Mouse (Mus musculus) left cerebral cortex, postnatal 14 days (tissue): ENCODE measurements at regions not wholly inside any gene's neighbourhood (a gene's known extent, or its start where the extent isn't known, plus 50 kb on each side); places are given as distances from the start of the nearest gene placed in this dataset.

Experiments
- DNase-seq, 2 experiments: peaks; one replicate each; pipeline ENCODE4 v3.0.0; 2021 to 2022; ENCODE audit warnings: low spot score in 2 of 2, mixed read lengths in 1 of 2
- intact Hi-C: fragments of 180-260 bp; cut with DNase I; formaldehyde crosslinking; loops from one replicate; pipeline ENCODE4 v1.15.1; 2025

GRCm38 (mm10) chr1:73807206-73807605, 317.0 kb downstream of the Tns1 start:
- DNase-seq: no peak
- intact Hi-C loops: no loop called here

GRCm38 (mm10) chr1:73805156-73805555, 319.1 kb downstream of the Tns1 start:
- no peak for DNase-seq
- intact Hi-C loops: no loop called here

GRCm38 (mm10) chr1:73799996-73800395, 324.3 kb downstream of the Tns1 start:
- DNase-seq: no peak
- intact Hi-C loops: no loop called here

GRCm38 (mm10) chr1:73799246-73799645, 325.0 kb downstream of the Tns1 start:
- intact Hi-C loops: no loop called here
- no peak for DNase-seq

- intact Hi-C loops: no loop called here
- no peak for DNase-seq
Measured at GRCm38 (mm10) chr1:73797858-73798257, 326.4 kb downstream of the Tns1 start.

- intact Hi-C loops: no loop called here
- DNase-seq: no peak
Measured at GRCm38 (mm10) chr1:73797413-73797812, 326.8 kb downstream of the Tns1 start.

GRCm38 (mm10) chr1:73793871-73794270, 330.4 kb downstream of the Tns1 start:
- DNase-seq: no peak
- intact Hi-C loops: no loop called here

GRCm38 (mm10) chr1:73793256-73793655, 331.0 kb downstream of the Tns1 start:
- no peak for DNase-seq
- intact Hi-C loops: no loop called here

- intact Hi-C loops: no loop called here
- DNase-seq: no peak
Measured at GRCm38 (mm10) chr1:73792311-73792710, 331.9 kb downstream of the Tns1 start.

GRCm38 (mm10) chr1:73787666-73788065, 336.6 kb downstream of the Tns1 start:
- DNase-seq: no peak
- intact Hi-C loops: no loop called here

- intact Hi-C loops: no loop called here
- no peak for DNase-seq
Measured at GRCm38 (mm10) chr1:73787224-73787623, 337.0 kb downstream of the Tns1 start.

GRCm38 (mm10) chr1:73783303-73783702, 340.9 kb downstream of the Tns1 start:
- intact Hi-C loops: no loop called here

GRCm38 (mm10) chr1:73782871-73783270, 341.4 kb downstream of the Tns1 start:
- intact Hi-C loops: no loop called here
- no peak for DNase-seq

More at GRCm38 (mm10) chr1:73783303-73783702, 340.9 kb downstream of the Tns1 start:
- no peak for DNase-seq

GRCm38 (mm10) chr1:73771773-73772172, 352.5 kb downstream of the Tns1 start:
- DNase-seq: no peak
- intact Hi-C loops: no loop called here

- peak; percentile 2 to 18 for DNase-seq
- intact Hi-C loops: no loop called here
Measured at GRCm38 (mm10) chr1:73770631-73771030, 353.6 kb downstream of the Tns1 start.

GRCm38 (mm10) chr1:73764611-73765333, 359.5 kb downstream of the Tns1 start:
- intact Hi-C loops: no loop called here
- DNase-seq: no peak

GRCm38 (mm10) chr1:73758110-73759061, 365.9 kb downstream of the Tns1 start:
- intact Hi-C loops: no loop called here
- no peak for DNase-seq

- intact Hi-C loops: no loop called here
- DNase-seq: no peak
Measured at GRCm38 (mm10) chr1:73755791-73756190, 368.5 kb downstream of the Tns1 start.

GRCm38 (mm10) chr1:73754928-73755327, 369.3 kb downstream of the Tns1 start:
- intact Hi-C loops: no loop called here

GRCm38 (mm10) chr1:73753157-73753556, 371.1 kb downstream of the Tns1 start:
- intact Hi-C loops: no loop called here
- no peak for DNase-seq

More at GRCm38 (mm10) chr1:73754928-73755327, 369.3 kb downstream of the Tns1 start:
- no peak for DNase-seq

- DNase-seq: no peak
- intact Hi-C loops: no loop called here
Measured at GRCm38 (mm10) chr1:73748702-73749101, 375.5 kb downstream of the Tns1 start.
